Mouse (Mus musculus) neutrophil, adult 5-6 weeks (primary cell): ENCODE results near the gene Nrd1. TPM values are rescaled to one million over a fixed set of nuclear protein-coding genes. Genes with fewer than 3 reads are reported as not detected.
A peak's percentile ranks its signal among the peaks of the same experiment; 100 is the strongest.

Experiments used
- ATAC-seq: fragments of 151-379, 151-347 bp; 2 replicates; pipeline ENCODE4 v1.8.0; 2017; ENCODE audit warnings: mild to moderate bottlenecking, moderate TSS enrichment; ENCODE audit not compliant: insufficient number of reproducible peaks, poor library complexity, low FRiP score, severe bottlenecking; ENCODE audit errors: extremely low read depth
- total RNA-seq: library from RNA; stranded (forward); fragments of 200-1000 nt; gene quantifications from 2 replicates; pipeline ENCODE4 v1.2.3, GENCODE M21; 2017

Nrd1 gene
- total RNA-seq = 187 and 204 TPM in 2 replicates

- peak; percentile 97 for ATAC-seq
Observed at GRCm38 (mm10) chr4:108999999-109000950, at the start of gene Nrd1. Gene Nrd1, plus strand, starts transcription at chr4:109000655.

- no peak for ATAC-seq
Observed at GRCm38 (mm10) chr4:108951663-108952062, 48.8 kb upstream of the Nrd1 start.

GRCm38 (mm10) chr4:108959696-108960095 is 40.8 kb upstream of the Nrd1 start:
- ATAC-seq = no peak

- ATAC-seq = no peak
Observed at GRCm38 (mm10) chr4:108960619-108961460, 39.6 kb upstream of the Nrd1 start.

GRCm38 (mm10) chr4:108963017-108963416 is 37.4 kb upstream of the Nrd1 start:
- ATAC-seq = no peak

- no peak for ATAC-seq
Observed at GRCm38 (mm10) chr4:108969517-108969916, 30.9 kb upstream of the Nrd1 start.

GRCm38 (mm10) chr4:108971054-108971453 is 29.4 kb upstream of the Nrd1 start:
- ATAC-seq = no peak

GRCm38 (mm10) chr4:108976458-108977071 is 23.9 kb upstream of the Nrd1 start:
- no peak for ATAC-seq

GRCm38 (mm10) chr4:108986833-108987472 is 13.5 kb upstream of the Nrd1 start:
- ATAC-seq = 0 out of 2 replicates have a peak, but pooled peaks have one; percentile 30

- 0 out of 2 replicates have a peak, but pooled peaks have one; percentile 23 for ATAC-seq
Observed at GRCm38 (mm10) chr4:108987473-108987842, 13.0 kb upstream of the Nrd1 start.

GRCm38 (mm10) chr4:108989430-108989829 is 11.0 kb upstream of the Nrd1 start:
- no peak for ATAC-seq

GRCm38 (mm10) chr4:108990032-108990431 is 10.4 kb upstream of the Nrd1 start:
- no peak for ATAC-seq

- ATAC-seq = no peak
Observed at GRCm38 (mm10) chr4:108990571-108990970, 9.9 kb upstream of the Nrd1 start.

- no peak for ATAC-seq
Observed at GRCm38 (mm10) chr4:108991811-108992210, 8.6 kb upstream of the Nrd1 start.

- no peak for ATAC-seq
Observed at GRCm38 (mm10) chr4:108992978-108993377, 7.5 kb upstream of the Nrd1 start.

GRCm38 (mm10) chr4:109000961-109001360 is 506 bp downstream of the Nrd1 start:
- ATAC-seq = no peak

- ATAC-seq = no peak
Observed at GRCm38 (mm10) chr4:109008046-109008445, 7.6 kb downstream of the Nrd1 start.

- ATAC-seq = no peak
Observed at GRCm38 (mm10) chr4:109014091-109014490, 13.6 kb downstream of the Nrd1 start.

- no peak for ATAC-seq
Observed at GRCm38 (mm10) chr4:109017441-109017840, 17.0 kb downstream of the Nrd1 start.
